Mouse (Mus musculus) A20 (cell line): ENCODE data around the gene Slamf7.

Experiments
- DNase-seq: peaks from one replicate; pipeline ENCODE4 v3.0.0-alpha.2; 2011; ENCODE audit warnings: low read depth, low spot score

Gene Slamf7

DNA sequence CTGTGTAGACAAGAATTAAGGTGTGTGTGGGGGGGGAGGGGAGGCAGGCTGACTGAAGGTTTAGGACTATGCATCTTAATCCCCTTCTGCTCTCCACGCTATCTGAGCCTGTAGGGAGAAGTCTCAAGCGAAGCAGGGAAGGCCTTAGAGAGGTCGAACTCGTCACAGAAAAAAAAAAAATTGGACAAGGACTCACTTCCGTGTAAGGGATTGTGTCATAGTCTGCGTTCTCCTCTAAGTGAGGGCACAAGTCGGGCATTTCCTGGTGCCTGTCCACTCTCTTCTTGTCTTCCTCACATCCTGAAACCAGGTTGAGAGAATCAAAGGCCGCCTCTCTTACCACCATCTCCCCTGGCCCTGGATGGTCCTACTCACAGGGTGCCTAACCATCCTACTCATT lies 15.7 kb downstream of the Slamf7 start:
- DNase-seq: no peak

DNA sequence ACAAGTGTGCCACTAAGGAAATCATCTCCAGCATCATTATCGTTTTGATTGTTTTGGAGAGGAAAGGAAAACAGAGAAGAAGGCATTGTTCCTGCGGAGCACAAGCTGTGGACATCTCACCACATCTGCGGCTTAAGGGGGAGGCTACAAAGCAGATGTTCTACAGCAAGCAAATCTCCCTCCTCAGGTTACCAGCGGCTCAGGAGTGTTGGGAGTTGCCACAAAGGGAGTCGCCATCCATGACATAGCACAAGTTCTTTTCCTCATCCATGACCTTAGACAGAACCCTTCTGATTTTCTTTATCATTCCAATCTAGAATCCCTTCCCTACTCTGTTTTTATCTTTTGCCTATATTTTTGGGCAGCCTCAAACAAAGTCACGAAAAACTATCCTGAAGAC lies 17.1 kb downstream of the Slamf7 start:
- no peak for DNase-seq

DNA sequence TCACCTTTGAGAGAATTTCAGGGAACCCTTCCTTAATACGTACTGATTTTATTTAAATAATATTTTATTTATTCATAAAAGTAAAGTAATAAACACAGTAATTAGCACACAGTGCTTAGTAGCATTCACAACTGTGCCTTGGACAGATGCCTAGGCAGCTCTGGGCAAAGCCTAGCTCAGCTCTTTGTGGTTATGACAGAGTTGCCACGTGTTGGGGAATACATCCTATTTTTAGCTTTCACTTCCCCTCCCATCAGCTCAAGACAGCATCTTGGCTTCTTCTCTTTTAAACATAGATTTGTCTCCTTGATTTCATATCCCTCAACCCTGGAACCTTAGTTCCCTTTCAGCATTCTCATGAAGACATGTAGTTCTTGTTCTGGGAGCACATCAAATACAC lies 21.4 kb downstream of the Slamf7 start:
- DNase-seq: no peak

DNA sequence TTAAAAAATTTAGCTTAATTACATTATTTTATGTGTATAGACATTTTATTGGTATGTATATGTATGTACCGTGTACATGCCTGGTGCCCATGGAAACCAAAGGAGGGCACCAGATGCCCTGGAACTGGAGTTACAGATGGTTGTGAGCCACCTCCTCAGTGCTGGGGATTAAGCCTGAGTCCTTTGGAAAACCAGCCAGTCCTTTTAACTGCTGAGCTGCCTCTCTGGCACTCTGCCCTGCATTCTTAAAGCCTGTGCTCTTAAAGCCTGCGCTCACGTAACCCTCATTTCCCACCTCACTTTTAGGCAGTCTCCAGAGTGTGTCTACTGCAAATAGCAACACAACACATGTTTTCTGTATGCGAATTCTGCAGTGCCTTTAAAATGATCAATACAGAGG lies 21.9 kb downstream of the Slamf7 start:
- no peak for DNase-seq

DNA sequence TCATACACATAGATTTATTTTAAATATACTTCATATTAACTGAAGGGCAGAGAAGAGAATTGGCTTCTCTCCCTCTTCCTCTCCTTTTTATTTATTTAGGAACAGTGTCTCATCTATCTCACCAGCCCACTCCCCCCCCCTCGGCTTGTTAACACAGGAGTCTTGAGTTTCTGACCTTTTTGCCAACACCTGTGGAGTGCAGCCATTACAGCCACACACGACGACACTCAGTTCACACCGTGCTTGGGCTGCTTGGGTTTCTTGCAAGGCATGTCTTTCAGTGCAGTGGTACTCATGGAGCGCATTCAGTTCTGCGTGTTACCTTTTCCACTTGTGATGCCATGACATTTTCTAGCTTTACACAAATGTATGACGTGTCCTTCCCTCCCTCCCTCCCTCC lies 22.8 kb downstream of the Slamf7 start:
- DNase-seq: no peak

DNA sequence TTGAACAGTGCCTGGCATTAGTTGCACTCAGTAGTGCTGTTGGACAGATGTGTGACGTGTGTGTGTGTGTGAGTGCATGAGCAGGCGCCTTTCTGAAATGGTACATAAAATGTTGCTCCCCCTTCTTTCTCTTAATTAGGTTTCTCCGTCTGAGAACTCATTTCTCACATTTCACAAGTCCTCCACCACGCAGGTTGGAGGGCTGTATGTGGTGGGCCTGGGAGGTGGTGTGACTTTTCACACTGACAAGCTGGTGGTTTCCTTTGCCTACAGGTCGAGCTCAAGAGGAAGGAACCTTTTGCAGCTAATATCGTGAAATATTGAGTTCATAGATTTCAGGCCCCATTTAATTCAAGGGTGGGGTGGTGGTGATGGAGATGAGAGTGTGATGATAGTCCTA lies 23.7 kb downstream of the Slamf7 start:
- no peak for DNase-seq

DNA sequence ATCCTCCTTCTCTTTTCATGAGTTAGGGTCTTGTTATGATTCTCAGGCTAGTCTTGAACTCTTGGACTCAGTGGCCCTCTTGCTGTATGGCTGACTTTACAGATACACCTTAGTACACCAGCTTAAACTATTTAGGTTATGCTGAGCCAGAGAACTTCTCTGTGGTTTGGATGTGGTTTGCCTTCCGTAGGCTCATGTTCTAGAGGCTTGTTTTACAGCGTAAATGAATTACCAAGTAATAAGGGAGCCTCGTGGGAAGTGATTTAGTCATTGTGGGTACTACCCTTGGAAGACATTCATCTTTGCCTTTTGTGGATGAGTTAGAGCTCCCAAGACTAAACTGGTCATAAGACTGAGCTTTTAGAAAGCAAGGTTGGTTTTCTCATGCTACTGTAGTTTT lies 25.0 kb downstream of the Slamf7 start:
- no peak for DNase-seq

DNA sequence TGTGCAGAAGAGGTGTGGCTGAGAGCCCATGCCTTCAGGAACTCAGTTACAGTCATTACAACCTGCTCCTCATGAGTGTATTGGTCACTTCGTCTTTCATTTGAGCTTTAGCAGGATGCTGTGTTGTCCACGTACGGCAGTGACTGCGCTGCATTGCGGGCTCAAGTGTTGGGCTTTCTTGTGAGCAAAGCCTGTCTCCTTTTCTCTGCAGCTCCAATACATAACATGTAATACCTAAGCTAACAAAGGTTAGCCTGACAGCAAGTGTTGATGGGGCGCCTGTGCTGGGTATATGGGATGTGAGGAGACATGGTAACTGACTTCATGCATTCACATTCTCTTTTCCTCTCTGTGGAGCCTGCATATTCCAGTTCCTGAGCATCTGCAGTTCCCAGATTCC lies 32.7 kb downstream of the Slamf7 start:
- DNase-seq: no peak

DNA sequence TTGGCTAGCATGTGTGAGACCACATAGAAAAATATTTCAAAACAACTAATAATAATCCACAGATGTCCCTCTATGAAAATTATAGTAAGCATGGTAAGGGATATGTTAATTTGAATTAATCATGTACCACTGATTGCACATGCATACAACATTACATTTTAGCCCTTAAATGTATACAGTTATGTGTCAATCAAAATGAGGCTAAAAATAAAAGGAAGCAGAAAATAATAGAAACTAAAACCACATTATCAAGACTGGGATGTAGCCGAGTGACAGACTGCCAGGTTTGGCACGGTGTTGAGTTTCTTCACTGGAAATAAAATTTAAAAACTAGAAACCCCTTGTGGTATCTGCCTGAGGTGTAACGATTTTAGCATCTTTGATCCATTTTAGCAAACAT lies 33.2 kb downstream of the Slamf7 start:
- peak; percentile 48 for DNase-seq

DNA sequence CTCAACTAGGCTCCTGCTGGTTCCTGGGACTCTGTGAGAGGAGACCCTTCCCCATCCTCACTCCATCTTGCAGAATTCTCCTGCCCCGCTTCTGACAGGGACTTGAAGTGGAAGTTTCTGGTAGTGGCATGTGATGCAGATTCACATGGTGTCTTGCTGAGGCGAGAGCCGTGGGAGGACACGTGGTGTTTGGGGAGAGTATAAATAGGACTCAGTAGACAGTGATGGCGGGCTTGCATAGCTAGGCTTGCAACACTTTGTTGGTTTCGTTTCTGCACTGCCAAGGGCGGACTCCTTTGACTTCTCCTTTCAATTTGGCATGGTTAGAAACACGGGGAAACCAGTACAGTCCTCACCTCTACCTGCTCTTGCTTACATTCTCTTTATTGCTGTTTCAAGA lies 33.8 kb downstream of the Slamf7 start:
- peak; percentile 85 for DNase-seq

DNA sequence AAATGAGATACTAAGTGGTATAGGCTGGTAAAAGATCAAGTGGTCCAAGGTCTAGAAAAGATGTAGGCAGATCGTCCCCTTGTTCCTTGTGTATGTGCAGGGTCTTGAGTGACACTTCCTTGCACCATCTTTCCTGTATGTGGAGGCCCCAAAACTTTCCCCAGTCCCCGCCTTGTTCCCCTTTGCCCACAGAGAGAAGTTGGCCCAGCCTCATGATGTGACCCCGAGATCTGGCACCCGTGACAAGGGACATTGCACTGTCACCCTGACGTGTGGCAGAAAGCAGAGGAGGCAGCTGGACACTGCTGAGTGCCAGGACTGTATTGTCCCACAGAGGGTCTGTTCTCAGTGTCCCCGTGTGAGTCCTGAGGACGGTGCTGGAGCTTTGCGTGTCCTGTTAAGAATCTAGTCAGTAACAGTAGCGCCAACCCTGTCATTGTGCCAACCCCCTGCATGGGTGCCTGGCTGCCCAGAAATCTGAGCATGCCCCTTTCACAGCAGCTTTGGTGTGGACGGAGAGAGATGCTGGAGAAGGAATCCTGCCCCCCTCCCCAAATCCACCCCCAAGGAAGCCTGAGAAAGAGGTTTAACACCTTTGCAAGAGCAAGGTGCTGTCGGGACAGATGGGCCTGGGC lies 35.8 kb downstream of the Slamf7 start:
- peak; percentile 29 for DNase-seq

DNA sequence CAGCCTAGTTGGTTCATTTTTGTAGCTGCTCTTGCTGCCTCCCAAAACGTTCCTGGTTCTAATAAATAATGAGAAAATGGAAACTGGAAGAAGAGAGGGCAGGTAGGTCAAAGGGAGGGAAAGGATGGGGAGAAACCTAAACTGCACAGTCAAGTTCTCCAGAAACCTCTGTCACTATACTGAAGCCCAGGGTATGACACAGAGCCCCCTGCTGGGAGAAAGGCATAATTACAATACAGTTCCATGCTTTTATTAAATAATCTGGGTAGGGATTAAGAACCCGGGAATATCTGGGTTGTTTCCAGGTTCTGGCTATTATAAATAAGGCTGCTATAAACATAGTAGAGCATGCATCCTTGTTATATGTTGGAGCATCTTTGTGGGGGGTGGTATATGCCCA lies 38.9 kb downstream of the Slamf7 start:
- DNase-seq: peak; percentile 57

DNA sequence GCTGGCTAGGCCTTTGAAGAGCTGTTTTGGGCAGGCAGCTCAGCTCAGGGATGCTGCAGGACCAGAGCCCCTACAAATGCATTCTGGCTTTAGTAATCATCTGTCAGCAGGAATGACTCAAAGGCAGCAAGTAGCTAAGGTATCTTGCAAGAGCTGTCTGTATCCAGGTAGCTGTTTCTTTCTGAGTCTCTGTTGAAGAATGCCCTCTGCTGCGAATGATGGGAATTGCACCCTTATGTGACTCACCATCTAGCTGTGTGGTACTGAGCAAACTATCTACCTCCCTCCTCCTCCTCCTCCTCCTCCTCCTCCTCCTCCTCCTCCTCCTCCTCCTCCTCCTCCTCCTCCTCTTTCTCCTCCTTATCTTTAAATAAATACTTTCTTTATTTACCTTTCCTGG lies 42.1 kb downstream of the Slamf7 start:
- peak; percentile 72 for DNase-seq

DNA sequence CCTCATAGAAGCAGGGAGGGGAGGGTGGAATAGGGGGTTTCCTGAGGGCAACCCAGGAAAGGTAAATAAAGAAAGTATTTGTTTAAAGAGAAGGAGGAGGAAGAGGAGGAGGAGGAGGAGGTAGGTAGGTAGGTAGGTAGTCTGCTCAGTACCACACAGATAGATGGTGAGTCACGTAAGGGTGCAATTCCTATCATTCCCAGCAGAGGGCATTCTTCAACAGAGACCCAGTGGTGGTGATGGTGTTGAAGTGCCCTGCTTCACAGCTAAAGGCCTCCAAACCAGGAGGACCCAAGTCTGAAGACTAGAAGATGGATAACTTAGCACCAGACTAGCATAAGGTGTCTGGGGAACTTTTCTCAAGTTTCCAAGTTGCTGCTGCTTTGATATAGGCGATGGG lies 42.8 kb downstream of the Slamf7 start:
- DNase-seq: peak; percentile 83

DNA sequence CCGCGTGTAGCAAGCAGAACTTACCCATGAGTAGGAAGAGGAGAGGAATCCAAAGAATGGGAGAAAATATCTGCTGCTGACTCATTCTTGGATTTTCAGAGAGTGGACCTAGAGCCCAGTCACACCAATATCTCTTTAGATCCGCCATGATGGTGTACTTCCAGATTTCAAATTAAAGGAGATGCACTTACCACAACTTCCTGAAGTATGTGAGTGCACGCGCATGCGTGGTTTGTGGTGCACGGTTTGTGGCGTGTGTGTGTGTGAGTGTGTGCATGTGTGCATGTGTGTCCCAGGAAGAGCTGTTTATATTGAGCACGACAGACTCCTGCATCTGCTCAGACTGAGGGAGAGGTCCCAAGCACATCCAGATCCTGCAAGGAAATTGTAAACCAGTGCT lies 45.7 kb downstream of the Slamf7 start, which contains the start of gene Ly9:
Gene Ly9, minus strand, starts transcription at position 235 of the 400 bp plus-strand sequence.
- DNase-seq: peak; percentile 93

DNA sequence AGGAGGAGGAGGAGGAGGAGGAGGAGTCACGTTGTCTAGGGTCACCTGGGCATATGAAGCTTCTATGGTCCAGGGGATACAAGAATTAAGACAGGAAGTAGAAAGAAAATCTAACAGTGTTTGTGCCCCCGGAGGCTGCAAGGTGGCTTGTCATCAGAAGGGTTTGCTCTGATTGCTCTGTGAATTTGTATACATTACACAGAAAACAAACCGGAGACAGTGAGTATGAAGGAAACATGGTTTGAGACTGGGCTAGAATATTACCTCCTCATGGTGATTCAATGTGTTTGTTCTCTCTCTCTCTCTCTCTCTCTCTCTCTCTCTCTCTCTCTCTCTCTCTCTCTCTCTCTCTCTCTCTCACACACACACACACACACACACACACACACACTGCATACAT lies 46.2 kb downstream of the Slamf7 start:
- peak; percentile 51 for DNase-seq

DNA sequence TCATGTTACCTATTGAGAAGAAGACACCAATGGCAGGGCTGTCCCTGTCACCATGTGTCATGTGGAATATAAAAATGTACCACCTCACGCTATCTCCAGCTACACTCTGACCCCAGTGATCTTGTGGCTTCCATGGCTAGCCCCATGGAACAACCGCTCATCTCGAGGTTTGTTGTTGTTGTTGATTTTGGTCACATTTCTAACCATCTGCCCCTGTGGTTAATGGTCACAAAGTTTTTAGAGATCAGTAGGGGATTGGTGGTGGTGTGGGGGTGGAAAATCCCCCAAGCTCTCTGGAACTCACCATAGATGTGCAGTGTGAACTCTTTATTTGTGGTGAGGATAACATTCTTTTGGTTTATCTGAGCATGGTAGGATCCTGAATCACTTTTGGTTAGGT lies 48.1 kb downstream of the Slamf7 start:
- no peak for DNase-seq

DNA sequence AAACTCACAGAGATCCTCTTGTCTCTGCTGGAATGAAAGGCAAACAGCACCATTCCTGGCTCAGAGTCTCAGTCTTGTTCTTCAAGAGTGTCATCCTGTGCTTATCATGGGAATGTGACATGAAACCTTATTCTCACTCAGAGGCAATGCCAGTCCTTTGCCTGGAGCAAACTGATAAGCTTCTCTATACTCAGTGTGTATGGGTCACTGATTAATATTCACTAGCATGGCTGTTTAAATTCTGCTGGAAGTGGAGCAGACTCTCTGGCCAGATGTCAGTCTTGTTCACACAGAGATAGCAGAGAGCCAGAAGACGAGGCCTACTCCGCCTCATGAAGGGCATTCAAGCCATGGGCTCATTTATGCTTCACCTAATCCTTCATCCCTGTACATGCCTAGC lies 68.3 kb downstream of the Slamf7 start:
- no peak for DNase-seq
